Mouse (Mus musculus) mammary gland, adult 2 months (tissue): Measurements from ENCODE around the gene Ube4a. TPM values are rescaled to one million over a fixed set of nuclear protein-coding genes. Genes with fewer than 3 reads are reported as not detected.

ENCODE experiments used
- polyA plus RNA-seq: library from polyadenylated mRNA; depleted of rRNA; stranded (reverse); fragments of >200 nt; gene quantifications from 2 replicates; pipeline ENCODE4 v1.2.3, GENCODE M21; 2012; ENCODE audit warnings: low replicate concordance; rRNA removed

The Ube4a gene
- 9.0 and 19.2 TPM in 2 replicates for polyA plus RNA-seq

GRCm38 (mm10) chr9:44965126-44965832 lies at the start of gene Ube4a:
Gene Ube4a (minus strand): TSS chr9:44965600.

GRCm38 (mm10) chr9:45009180-45010078 lies 44.0 kb upstream of the Ube4a start, which contains the start of gene Cd3e:
Gene Cd3e (minus strand): TSS chr9:45009627.

DNA sequence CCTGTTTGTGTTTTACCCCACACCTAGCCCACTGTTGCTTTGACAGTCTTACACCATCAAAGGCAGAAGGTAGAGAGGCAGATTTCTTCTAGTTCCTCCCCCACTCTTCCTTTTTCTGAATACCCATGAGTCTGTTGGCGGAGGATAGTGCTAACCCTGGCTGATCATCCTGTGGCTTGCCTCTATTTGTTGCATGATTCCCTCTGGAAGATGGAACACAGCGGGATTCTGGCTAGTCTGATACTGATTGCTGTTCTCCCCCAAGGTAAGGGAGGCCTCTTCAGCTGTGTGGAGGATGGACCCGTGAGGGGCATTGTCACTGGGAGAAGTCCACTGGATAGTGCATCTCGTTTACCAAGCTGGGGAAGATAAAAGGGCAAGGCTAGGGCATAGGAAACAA lies 16.3 kb upstream of the Ube4a start, which contains the start of gene Cd3d:
Gene Cd3d (plus strand): TSS at position 111 of the 400 bp plus-strand sequence.

GRCm38 (mm10) chr9:44980242-44980641 lies 14.8 kb upstream of the Ube4a start, which contains the start of gene Cd3g:
Gene Cd3g (minus strand): TSS chr9:44980431.

DNA sequence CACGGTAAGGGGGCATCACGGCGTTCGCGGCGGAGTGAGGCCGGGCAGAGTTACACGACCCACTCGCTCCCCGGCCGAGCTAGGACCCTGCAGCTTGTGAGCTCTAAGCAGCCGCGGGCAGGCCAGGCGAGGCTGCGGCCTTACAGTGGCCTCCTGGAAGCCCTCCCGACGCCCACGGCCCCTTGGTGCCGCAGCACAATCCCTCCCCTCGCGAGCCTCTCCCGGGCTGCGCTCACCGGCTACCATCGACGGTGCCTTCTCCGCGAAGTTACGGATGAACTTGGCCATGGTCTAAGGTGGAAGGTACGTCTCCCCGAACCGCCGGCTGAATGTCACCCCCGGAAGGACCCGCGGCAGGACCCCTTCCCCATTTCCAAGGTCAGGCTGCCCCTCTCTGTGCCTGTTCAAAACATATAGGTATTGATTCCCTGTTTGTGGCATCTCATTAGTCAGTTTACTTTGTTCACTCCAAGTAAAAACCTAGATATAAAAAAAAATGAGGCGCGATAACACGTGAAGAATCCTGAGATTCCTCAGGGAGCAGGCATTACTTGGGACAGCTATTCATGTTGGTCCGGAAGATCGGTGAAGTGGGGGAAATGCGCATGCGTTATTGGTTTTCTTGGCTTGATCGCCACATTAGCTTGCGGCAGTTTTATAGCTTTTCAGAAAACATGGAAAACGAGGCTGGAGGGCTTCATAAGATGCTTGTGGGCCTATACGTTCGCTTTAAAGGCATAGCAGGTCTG lies 44.9 kb downstream of the Ube4a start, which contains the start of gene Atp5l:
Gene Atp5l (minus strand): TSS at position 369 of the 749 bp plus-strand sequence.

GRCm38 (mm10) chr9:44881221-44881871 lies 84.1 kb downstream of the Ube4a start, which contains the start of gene Kmt2a:
Gene Kmt2a (minus strand): TSS chr9:44881296.

Other genes with a start within 250 kb of the Ube4a start
- gene Phldb1, start 230.4 kb downstream of the Ube4a start, polyA plus RNA-seq: 131 and 231 TPM in 2 replicates
- 25.5 and 56.3 TPM in 2 replicates for gene Arcn1, start 197.8 kb downstream of the Ube4a start, polyA plus RNA-seq
- gene Ift46, start 197.7 kb downstream of the Ube4a start, polyA plus RNA-seq: 30.2 and 58.7 TPM in 2 replicates
- 1.5 and 9.2 TPM in 2 replicates for gene Tmem25, start 166.3 kb downstream of the Ube4a start, polyA plus RNA-seq
- gene Ttc36, start 162.5 kb downstream of the Ube4a start, polyA plus RNA-seq: 5.0 and 22.1 TPM in 2 replicates
- 24.2 and 30.6 TPM in 2 replicates for gene Kmt2a, start 84.3 kb downstream of the Ube4a start, polyA plus RNA-seq
- 132 and 348 TPM in 2 replicates for gene Atp5l, start 44.9 kb downstream of the Ube4a start, polyA plus RNA-seq
- gene Cd3g, start 14.8 kb upstream of the Ube4a start, polyA plus RNA-seq: 12.5 and 15.6 TPM in 2 replicates
- 18.0 and 23.5 TPM in 2 replicates for gene Cd3d, start 16.2 kb upstream of the Ube4a start, polyA plus RNA-seq
- 28.6 and 38.7 TPM in 2 replicates for gene Cd3e, start 44.0 kb upstream of the Ube4a start, polyA plus RNA-seq
- 10.6 and 18.6 TPM in 2 replicates for gene Mpzl2, start 74.2 kb upstream of the Ube4a start, polyA plus RNA-seq
- gene Mpzl3, start 89.6 kb upstream of the Ube4a start, polyA plus RNA-seq: 3.6 and 5.9 TPM in 2 replicates
- 0.97 and 1.4 TPM in 2 replicates for gene Jaml, start 113.6 kb upstream of the Ube4a start, polyA plus RNA-seq
- 1.3 and 1.5 TPM in 2 replicates for gene Scn2b, start 152.2 kb upstream of the Ube4a start, polyA plus RNA-seq
- 1.8 and 25.0 TPM in 2 replicates for gene Scn4b, start 172.8 kb upstream of the Ube4a start, polyA plus RNA-seq
- 1.2 and 3.5 TPM in 2 replicates for gene BC049352, start 216.4 kb upstream of the Ube4a start, polyA plus RNA-seq
- gene Tmprss4, start 238.5 kb upstream of the Ube4a start, polyA plus RNA-seq: 2.1 and 3.6 TPM in 2 replicates